In genomic region chr9:35569571-35570534, GRCm38 (mm10) we compare ENCODE assay signal across 8 mouse cellular contexts. TPM values are rescaled to one million over a fixed set of nuclear protein-coding genes. Genes with fewer than 3 reads are reported as not detected.
DNase-seq lines count a peak whose midpoint lies in the region; ATAC-seq lines count a peak whose summit lies in the region.

Pate2 (plus strand) TSS chr9:35570284.
Hyls1 (minus strand) TSS chr9:35570398.

- H3K27ac ChIP-seq in hindbrain, embryonic 12.5 days, result peak within 1 kb of the TSS; percentile 91

- peak; percentile 98 for ATAC-seq in hindbrain, embryonic 12.5 days (ENCODE audit: low FRiP score)

- under 1% methylated on average over 86 of the region's 86 CpGs for WGBS in hindbrain, embryonic 12.5 days

- peaks cover 26% of the 10 kb centered on the region for H3K36me3 ChIP-seq in hindbrain, embryonic 12.5 days

- no peaks in the 10 kb centered on the region for H3K9me3 ChIP-seq in hindbrain, embryonic 12.5 days (replicated peaks)

- peaks cover 14% of the 10 kb centered on the region for H3K4me1 ChIP-seq in hindbrain, embryonic 12.5 days

- H3K4me2 ChIP-seq in hindbrain, embryonic 12.5 days (replicated peaks), result peak within 1 kb of the TSS; percentile 71

- peak within 1 kb of the TSS; percentile 75 for H3K9ac ChIP-seq in hindbrain, embryonic 12.5 days

- H3K27me3 ChIP-seq in hindbrain, embryonic 12.5 days, result peaks cover 11% of the 10 kb centered on the region

- peak; percentile 96 for DNase-seq in NIH3T3 (ENCODE audit: low read depth)
- peak; percentile 95 to 97 for DNase-seq in cerebellum, postnatal 10 days
- DNase-seq in frontal cortex, postnatal 10 days (ENCODE audit: low spot score in 2 of 2), result peak; percentile 88 to 91
- DNase-seq in layer of hippocampus, postnatal 14 days (ENCODE audit: low spot score in 2 of 2), result peak; percentile 87 to 95
- DNase-seq in lung, postnatal 14 days, result peak; percentile 93
- DNase-seq in retina, adult 2 months (ENCODE audit: low read depth, low spot score), result peak; percentile 86
- DNase-seq in thymus, postnatal 36 days, result peak; percentile 92 to 95

- peak within 1 kb of the TSS; percentile 73 for H3K4me3 ChIP-seq in hindbrain, embryonic 12.5 days

RNA-seq across cellular contexts. Expression of gene Pate2, which starts in this region (rescaled TPM):
- 2.0 and 2.3 TPM in 2 replicates for polyA plus RNA-seq in hindbrain, embryonic 12.5 days (2016; fragmentation: Nextera tagmentation; extraction: Ambion mirVana)
- total RNA-seq in layer of hippocampus, postnatal 14 days (2021), result 1 to 10 TPM in 1 of 2 experiments, under 1 TPM in 1; 0.74 to 1.6 TPM

RNA-seq across cellular contexts. Expression of gene Hyls1, which starts in this region (rescaled TPM):
- polyA plus RNA-seq in hindbrain, embryonic 12.5 days (2016; fragmentation: Nextera tagmentation; extraction: Ambion mirVana), result 21.8 and 22.3 TPM in 2 replicates
- 10 to 100 TPM in 1 of 2 experiments, 1 to 10 TPM in 1; 9.2 to 10.6 TPM for total RNA-seq in layer of hippocampus, postnatal 14 days (2021)

Comparison
In these comparisons a context has a peak if more than half of its experiments do, and no peak if none do; other contexts are left out.
1. Peak in every context shown above with its lines: DNase-seq, ATAC-seq, H3K4me3 ChIP-seq and H3K27ac ChIP-seq.